Mouse (Mus musculus) cortical plate, adult 2 months (tissue): ENCODE measurements around the gene Caprin1.

Experiments used
- CTCF ChIP-seq: fragments of 200-500 bp; IDR thresholded peaks from 2 replicates; pipeline ENCODE4 v1.5.1; 2011; ENCODE audit warnings: mild to moderate bottlenecking, control low read depth, low read length; ENCODE audit not compliant: insufficient read depth; ENCODE audit errors: extremely low read depth
- POLR2A ChIP-seq: fragments of 200-500 bp; IDR thresholded peaks from 2 replicates; pipeline ENCODE4 v1.6.1; 2011; ENCODE audit warnings: mild to moderate bottlenecking, low read length, control low read depth; ENCODE audit not compliant: insufficient read depth; ENCODE audit errors: extremely low read depth

DNA sequence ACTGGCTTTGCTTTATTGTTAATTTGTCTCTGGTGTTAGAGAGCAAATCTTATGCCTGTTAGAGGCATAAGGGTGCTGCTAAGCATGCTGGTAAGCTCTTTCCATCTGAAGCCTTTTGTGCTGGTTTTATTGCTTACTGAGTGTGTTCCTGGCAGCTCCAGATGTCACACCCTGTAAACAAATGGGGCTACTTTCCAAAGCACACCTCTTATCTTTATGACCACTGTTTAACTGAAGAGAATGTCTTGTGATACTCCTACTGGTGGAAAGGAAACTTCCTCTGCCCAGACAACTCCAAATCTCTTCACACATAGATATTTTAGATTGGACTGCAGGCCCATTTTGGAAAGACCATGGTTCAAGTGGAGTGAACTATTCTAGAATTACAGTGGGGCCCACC is 31.5 kb upstream of the Caprin1 start:
- TF ChIP-seq POLR2A (no peak), CTCF (no peak)
